Mouse (Mus musculus) hindbrain, embryonic 16.5 days (tissue): ENCODE data around the gene Psip1. TPM values are rescaled to one million over a fixed set of nuclear protein-coding genes. Genes with fewer than 3 reads are reported as not detected.

ENCODE experiments used
- ATAC-seq: fragments of 200-750 bp; cut with Nextera tagmentation; 2 replicates; pipeline ENCODE4 v1.8.0; 2017; ENCODE audit warnings: moderate TSS enrichment, moderate library complexity
- H3K27ac ChIP-seq: fragments of 300-500 bp; sonication (generic); 2 replicates; pipeline ENCODE4 v1.5.1; 2014; ENCODE audit warnings: low read depth, mild to moderate bottlenecking, control low read depth, low read length, moderate library complexity
- H3K27me3 ChIP-seq: fragments of 300-500 bp; sonication (generic); replicated peaks from 2 replicates; pipeline ENCODE4 v1.6.1; 2014; ENCODE audit warnings: low read length; ENCODE audit not compliant: control insufficient read depth, insufficient read depth
- H3K36me3 ChIP-seq: fragments of 300-500 bp; sonication (generic); 2 replicates; pipeline ENCODE4 v1.6.1; 2014; ENCODE audit warnings: mild to moderate bottlenecking, low read length, moderate library complexity, mixed read lengths; ENCODE audit not compliant: control insufficient read depth, insufficient read depth
- H3K4me1 ChIP-seq: fragments of 300-500 bp; sonication (generic); 2 replicates; pipeline ENCODE4 v1.6.1; 2014; ENCODE audit warnings: low read depth, low read length; ENCODE audit not compliant: control insufficient read depth, insufficient read depth
- H3K4me2 ChIP-seq: fragments of 300-500 bp; sonication (generic); 2 replicates; pipeline ENCODE4 v1.6.1; 2014; ENCODE audit warnings: mild to moderate bottlenecking, low read length, control low read depth, moderate library complexity
- H3K4me3 ChIP-seq: fragments of 300-500 bp; sonication (generic); 2 replicates; pipeline ENCODE4 v1.5.1; 2014; ENCODE audit warnings: mild to moderate bottlenecking, low read length, control low read depth, moderate library complexity
- H3K9ac ChIP-seq: fragments of 300-500 bp; sonication (generic); 2 replicates; pipeline ENCODE4 v1.6.1; 2014; ENCODE audit warnings: low read depth, mild to moderate bottlenecking, control low read depth, low read length, moderate library complexity
- H3K9me3 ChIP-seq: fragments of 300-500 bp; sonication (generic); 2 replicates; pipeline ENCODE4 v1.6.1; 2014; ENCODE audit warnings: mild to moderate bottlenecking, low read length, moderate library complexity; ENCODE audit not compliant: control insufficient read depth
- WGBS: fragments of 180-500 bp; shearing (Covaris S2); extraction: QIAGEN DNeasy Blood & Tissue Kit; methylation state at CpG from one replicate; pipeline ENCODE4 v1.1.7; 2014; 5-methylcytosine and 5-hydroxymethylcytosine counted together
- polyA plus RNA-seq: library from polyadenylated mRNA; unstranded; fragments of >200 nt; fragmentation: Nextera tagmentation; extraction: Ambion mirVana; gene quantifications from 2 replicates; pipeline ENCODE4 v1.2.1, GENCODE M21; 2015

Gene Psip1
- polyA plus RNA-seq, 1 experiment from 2014 or later, result 227 TPM

DNA sequence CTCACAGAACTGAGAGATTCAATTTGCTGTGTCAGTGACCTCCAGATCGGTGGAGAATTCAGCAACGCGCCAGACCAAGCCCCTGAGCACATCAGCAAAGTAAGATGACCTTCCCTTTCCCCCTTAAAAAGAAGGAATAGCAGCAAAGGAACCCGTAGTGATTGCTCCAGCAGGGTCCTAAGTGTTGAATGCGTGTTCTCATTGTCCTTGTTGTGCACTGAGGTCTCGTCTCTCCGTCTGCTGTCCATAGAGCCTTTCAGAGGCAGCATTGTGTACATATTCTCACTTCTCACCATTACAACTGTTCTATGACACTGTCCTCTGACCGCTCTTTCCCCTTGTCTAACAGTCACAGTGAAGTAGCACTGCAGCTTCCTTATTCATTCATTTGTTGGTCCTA, 49.9 kb downstream of the Psip1 start:
- no peak for ATAC-seq
- no peak overlapping the region for H3K27ac ChIP-seq
- H3K36me3 ChIP-seq, result peaks cover 19% of the 10 kb centered on the region
- H3K9ac ChIP-seq, result no peak overlapping the region
- no peaks in the 10 kb centered on the region for H3K9me3 ChIP-seq
- H3K27me3 ChIP-seq, result no peaks in the 10 kb centered on the region
- no peak overlapping the region for H3K4me3 ChIP-seq
- H3K4me1 ChIP-seq, result no peaks in the 10 kb centered on the region
- 95% methylated on average over 8 of the region's 8 CpGs for WGBS
- no peak overlapping the region for H3K4me2 ChIP-seq

GRCm38 (mm10) chr4:83432901-83433300, 53.4 kb downstream of the Psip1 start:
- H3K9ac ChIP-seq, result no peak overlapping the region
- no peaks in the 10 kb centered on the region for H3K4me1 ChIP-seq
- peaks cover 29% of the 10 kb centered on the region for H3K36me3 ChIP-seq
- WGBS, result over 99% methylated on average over 6 of the region's 6 CpGs
- H3K27me3 ChIP-seq, result no peaks in the 10 kb centered on the region
- no peak overlapping the region for H3K4me3 ChIP-seq
- H3K4me2 ChIP-seq, result no peak overlapping the region
- no peak for ATAC-seq
- no peak overlapping the region for H3K27ac ChIP-seq
- H3K9me3 ChIP-seq, result no peaks in the 10 kb centered on the region

GRCm38 (mm10) chr4:83431950-83432349, 54.3 kb downstream of the Psip1 start:
- WGBS, result 87% methylated on average over 7 of the region's 7 CpGs

GRCm38 (mm10) chr4:83428845-83429244, 57.4 kb downstream of the Psip1 start:
- Histone ChIP-seq H3K36me3 (peaks cover 18% of the 10 kb centered on the region), H3K27me3 (no peaks in the 10 kb centered on the region), H3K9me3 (no peaks in the 10 kb centered on the region), H3K4me2 (no peak overlapping the region), H3K4me1 (no peaks in the 10 kb centered on the region), H3K9ac (no peak overlapping the region), H3K27ac (no peak overlapping the region), H3K4me3 (no peak overlapping the region)
- WGBS, result 94% methylated on average over 4 of the region's 4 CpGs
- no peak for ATAC-seq

More at GRCm38 (mm10) chr4:83431950-83432349, 54.3 kb downstream of the Psip1 start:
- Histone ChIP-seq H3K9ac (no peak overlapping the region), H3K27ac (no peak overlapping the region), H3K4me1 (no peaks in the 10 kb centered on the region), H3K36me3 (peaks cover 24% of the 10 kb centered on the region), H3K4me3 (no peak overlapping the region), H3K27me3 (no peaks in the 10 kb centered on the region), H3K4me2 (no peak overlapping the region), H3K9me3 (no peaks in the 10 kb centered on the region)
- ATAC-seq, result no peak

- 96% methylated on average over 8 of the region's 8 CpGs for WGBS
- Histone ChIP-seq H3K9ac (no peak overlapping the region), H3K4me3 (no peak overlapping the region), H3K27ac (no peak overlapping the region), H3K4me1 (no peaks in the 10 kb centered on the region), H3K4me2 (no peak overlapping the region), H3K36me3 (peaks cover 21% of the 10 kb centered on the region), H3K27me3 (no peaks in the 10 kb centered on the region), H3K9me3 (no peaks in the 10 kb centered on the region)
- no peak for ATAC-seq
These were observed 58.6 kb downstream of the Psip1 start for GRCm38 (mm10) chr4:83427696-83428095.

DNA sequence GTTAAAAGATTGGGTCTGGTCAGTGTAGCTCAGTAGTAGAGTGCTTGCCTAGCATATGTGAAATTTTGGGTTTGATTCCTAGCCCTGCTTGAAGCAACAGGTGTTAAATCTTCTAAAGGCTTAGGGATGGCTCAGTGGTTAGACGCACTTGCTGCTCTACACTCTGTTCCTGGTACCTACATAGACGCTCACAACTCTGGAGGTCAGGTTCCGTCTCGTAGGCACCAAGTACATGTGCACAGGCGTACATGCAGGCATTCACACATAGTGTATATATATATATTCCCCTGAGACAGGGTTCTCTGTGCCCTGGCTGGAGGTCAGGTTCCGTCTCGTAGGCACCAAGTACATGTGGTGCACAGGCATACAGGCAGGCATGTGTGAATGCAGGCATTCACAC, 59.1 kb downstream of the Psip1 start:
- H3K4me2 ChIP-seq, result no peak overlapping the region
- no peaks in the 10 kb centered on the region for H3K4me1 ChIP-seq
- no peak overlapping the region for H3K27ac ChIP-seq
- WGBS, result 94% methylated on average over 7 of the region's 7 CpGs
- H3K27me3 ChIP-seq, result no peaks in the 10 kb centered on the region
- H3K36me3 ChIP-seq, result peaks cover 21% of the 10 kb centered on the region
- H3K4me3 ChIP-seq, result no peak overlapping the region
- no peaks in the 10 kb centered on the region for H3K9me3 ChIP-seq
- ATAC-seq, result peak; percentile 48; the same call in 1 of the 2 replicates
- H3K9ac ChIP-seq, result no peak overlapping the region

GRCm38 (mm10) chr4:83425119-83425518, 61.1 kb downstream of the Psip1 start:
- ATAC-seq, result no peak
- H3K4me1 ChIP-seq, result no peaks in the 10 kb centered on the region; the same call in 1 of the 2 replicates
- no peak overlapping the region for H3K27ac ChIP-seq
- no peak overlapping the region for H3K4me3 ChIP-seq
- H3K9ac ChIP-seq, result no peak overlapping the region
- no peak overlapping the region for H3K4me2 ChIP-seq
- no peaks in the 10 kb centered on the region for H3K9me3 ChIP-seq
- H3K27me3 ChIP-seq, result no peaks in the 10 kb centered on the region
- 97% methylated on average over 4 of the region's 4 CpGs for WGBS
- peaks cover 21% of the 10 kb centered on the region for H3K36me3 ChIP-seq

GRCm38 (mm10) chr4:83423641-83424040, 62.6 kb downstream of the Psip1 start:
- Histone ChIP-seq H3K27me3 (no peaks in the 10 kb centered on the region), H3K4me2 (no peak overlapping the region), H3K9me3 (no peaks in the 10 kb centered on the region), H3K4me1 (peaks cover 10% of the 10 kb centered on the region), H3K27ac (no peak overlapping the region), H3K9ac (no peak overlapping the region), H3K4me3 (no peak overlapping the region), H3K36me3 (peaks cover 15% of the 10 kb centered on the region)
- WGBS, result 95% methylated on average over 6 of the region's 6 CpGs
- no peak for ATAC-seq

DNA sequence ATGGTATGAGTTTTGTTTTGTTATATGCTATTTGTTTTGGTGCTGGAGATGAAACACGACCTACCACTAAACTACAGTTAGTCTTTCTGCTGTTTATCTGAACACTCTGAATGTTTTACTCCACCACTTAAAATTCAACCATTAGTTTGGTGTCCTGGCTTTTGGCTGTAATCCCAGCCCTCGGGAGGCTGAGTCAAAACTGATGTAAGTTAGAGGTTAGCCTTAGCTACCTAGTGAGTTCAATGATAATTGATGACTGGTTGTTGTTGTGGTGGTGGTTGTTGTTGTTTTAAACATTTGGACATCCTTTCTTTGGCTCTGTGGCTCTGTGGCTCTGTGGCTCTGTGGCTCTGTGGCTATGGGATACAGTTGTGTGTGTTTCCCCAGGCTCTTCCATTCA, 67.5 kb downstream of the Psip1 start:
- H3K27me3 ChIP-seq, result no peaks in the 10 kb centered on the region
- 72% methylated on average over 2 of the region's 2 CpGs for WGBS
- H3K4me2 ChIP-seq, result peak overlapping the region; percentile 56
- no peak for ATAC-seq
- H3K27ac ChIP-seq, result no peak overlapping the region
- peak overlapping the region; percentile 91 for H3K4me3 ChIP-seq
- peaks cover 5% of the 10 kb centered on the region; the same call in 1 of the 2 replicates for H3K36me3 ChIP-seq
- no peaks in the 10 kb centered on the region for H3K9me3 ChIP-seq
- peaks cover 15% of the 10 kb centered on the region for H3K4me1 ChIP-seq
- peak overlapping the region; percentile 81; the same call in 1 of the 2 replicates for H3K9ac ChIP-seq

DNA sequence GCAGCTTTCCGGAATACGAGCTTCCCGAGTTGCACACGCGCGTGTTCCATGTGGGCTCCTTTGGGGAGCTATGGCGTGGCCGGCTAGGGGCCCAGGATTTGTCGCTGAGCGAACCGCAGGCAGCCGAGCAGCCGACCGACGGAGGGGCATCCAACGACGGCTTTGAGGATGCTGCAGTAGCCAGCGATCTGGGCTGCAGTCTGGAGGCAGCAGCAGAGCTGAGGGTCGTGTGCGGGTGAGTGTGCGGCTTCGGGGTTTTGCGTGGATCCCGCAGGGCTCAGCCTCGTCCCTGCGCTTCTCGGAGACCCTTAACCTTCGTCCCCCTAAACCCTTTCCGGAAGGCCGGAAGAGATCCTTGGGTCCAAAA, 68.5 kb downstream of the Psip1 start:
- Histone ChIP-seq H3K27me3 (no peaks in the 10 kb centered on the region), H3K4me2 (peak overlapping the region; percentile 56), H3K9me3 (no peaks in the 10 kb centered on the region), H3K36me3 (no peaks in the 10 kb centered on the region), H3K9ac (peak overlapping the region; percentile 81), H3K27ac (peak overlapping the region; percentile 81), H3K4me3 (peak overlapping the region; percentile 91), H3K4me1 (peaks cover 15% of the 10 kb centered on the region)
- no peak for ATAC-seq
- 0% methylated on average over 30 of the region's 30 CpGs for WGBS
